21 mouse cellular contexts compared by ENCODE assay signal in genomic region chrX:9240737-9241591, GRCm38 (mm10). TPM values are rescaled to one million over a fixed set of nuclear protein-coding genes. Genes with fewer than 3 reads are reported as not detected.
DNase-seq lines count a peak whose midpoint lies in the region; ATAC-seq and TF ChIP-seq lines count a peak whose summit lies in the region.
"Had no signal": no experiment of that assay in that cellular context is flagged by ENCODE, and none has a peak within 500 bp of the region (broad histone marks: within the 10 kb centered on the region; RNA-seq: fewer than 3 reads in every experiment).

No protein-coding gene starts in this region.

- no peak for ATAC-seq in kidney, embryonic 14.5 days (ENCODE audit: low FRiP score, low TSS enrichment)
- ATAC-seq in activated CD4-positive, CD25-positive, alpha-beta regulatory T cell, adult 4 months: no peak

- H3K9ac ChIP-seq in kidney, embryonic 14.5 days (ENCODE audit: low read depth, low read length): no peak overlapping the region
- H3K9ac ChIP-seq: embryonic facial prominence, embryonic 12.5 days; heart, embryonic 15.5 days; liver, embryonic 13.5 days had no signal

- no peak overlapping the region for H3K4me3 ChIP-seq in kidney, adult 2 months (ENCODE audit: insufficient read depth, low read depth, low read length)
- H3K4me3 ChIP-seq in kidney, embryonic 14.5 days (ENCODE audit: low read length): no peak overlapping the region
- H3K4me3 ChIP-seq in gastrocnemius, adult 2 months: no peak overlapping the region
- H3K4me3 ChIP-seq: embryonic facial prominence, embryonic 12.5 days; heart, embryonic 15.5 days; liver, embryonic 13.5 days; myocyte had no signal

- no peak overlapping the region for H3K4me2 ChIP-seq in kidney, embryonic 14.5 days (replicated peaks; ENCODE audit: low read depth, low read length)
- H3K4me2 ChIP-seq: embryonic facial prominence, embryonic 12.5 days; heart, embryonic 15.5 days; liver, embryonic 13.5 days had no signal

- no peak for TF ChIP-seq POLR2A in kidney, adult 2 months (IDR thresholded peaks at IDR 0.05; ENCODE audit: low read depth, low read length)

- intact Hi-C loops in gastrocnemius, adult 2 months (cut with DNase I): no loop called here

- H3K4me1 ChIP-seq in kidney, adult 2 months (ENCODE audit: control insufficient read depth, insufficient read depth, low read length): no peaks in the 10 kb centered on the region
- no peaks in the 10 kb centered on the region for H3K4me1 ChIP-seq in kidney, embryonic 14.5 days (ENCODE audit: control insufficient read depth, insufficient read depth, low read length)
- H3K4me1 ChIP-seq: embryonic facial prominence, embryonic 12.5 days had no signal

- WGBS in kidney, adult 2 months: 62% methylated on average over 5 of the region's 5 CpGs
- 75% methylated on average over 5 of the region's 5 CpGs for WGBS in kidney, embryonic 14.5 days

- H3K27ac ChIP-seq in kidney, adult 2 months (ENCODE audit: insufficient read depth, low read depth, low read length): no peak overlapping the region
- H3K27ac ChIP-seq in kidney, embryonic 14.5 days (ENCODE audit: low read depth, low read length): no peak overlapping the region
- H3K27ac ChIP-seq in gastrocnemius, adult 2 months: no peak overlapping the region
- H3K27ac ChIP-seq: embryonic facial prominence, embryonic 12.5 days; heart, embryonic 15.5 days; liver, embryonic 13.5 days had no signal

- DNase-seq in kidney, adult 2 months: peak; percentile 6
- DNase-seq in Muller cell, postnatal 12 days (ENCODE audit: inconsistent ontology term): peak; percentile 33
- peak; percentile 54 for DNase-seq in cerebellum, adult 11 months
- peak; percentile 53 to 63 for DNase-seq in cerebellum, postnatal 36 days
- DNase-seq in gastrocnemius, adult 2 months: no peak
- DNase-seq in kidney, postnatal 25 days: no peak
- DNase-seq: adrenal gland, adult 8-10 months; left cerebral cortex, postnatal 4 days; liver, embryonic 13.5 days; lung, postnatal 14 days; thymus, postnatal 36 days had no signal

- no peak for TF ChIP-seq CTCF in kidney, adult 2 months (conservative IDR thresholded peaks at IDR 0.05; ENCODE audit: insufficient read depth, insufficient read length, low read depth, low read length)
- no peak for TF ChIP-seq CTCF in gastrocnemius, adult 2 months (IDR thresholded peaks at IDR 0.05)

- H3K9me3 ChIP-seq in kidney, embryonic 14.5 days (ENCODE audit: control insufficient read depth, low read length): no peaks in the 10 kb centered on the region
- H3K9me3 ChIP-seq: embryonic facial prominence, embryonic 12.5 days; heart, embryonic 15.5 days; liver, embryonic 13.5 days had no signal

- H3K27me3 ChIP-seq in kidney, adult 2 months (replicated peaks; ENCODE audit: control insufficient read depth, insufficient read depth, low read length): no peaks in the 10 kb centered on the region
- H3K27me3 ChIP-seq in kidney, embryonic 14.5 days (ENCODE audit: control insufficient read depth, insufficient read depth, low read length): no peaks in the 10 kb centered on the region
- H3K27me3 ChIP-seq: CH12.LX; embryonic facial prominence, embryonic 12.5 days; heart, embryonic 15.5 days; liver, embryonic 13.5 days had no signal

- H3K36me3 ChIP-seq in kidney, adult 2 months (ENCODE audit: control insufficient read depth, insufficient read depth, low read length): no peaks in the 10 kb centered on the region
- H3K36me3 ChIP-seq in kidney, embryonic 14.5 days (ENCODE audit: control insufficient read depth, insufficient read depth, low read length): no peaks in the 10 kb centered on the region
- H3K36me3 ChIP-seq: embryonic facial prominence, embryonic 12.5 days; heart, embryonic 15.5 days; liver, embryonic 13.5 days had no signal

RNA-seq across cellular contexts. Expression of gene Gm14862, which starts 15.7 kb away (rescaled TPM):
- polyA plus RNA-seq in kidney, adult 2 months (2012; rRNA removed): not detected in 2 replicates
- not detected in 2 replicates for polyA plus RNA-seq in kidney, embryonic 14.5 days (2014; fragmentation: Nextera tagmentation; extraction: Ambion mirVana)
- not detected for total RNA-seq in gastrocnemius, adult 2 months (2021)
- under 1 TPM in 1 of 2 experiments, not detected in 1; 0.45 TPM for polyA plus RNA-seq in activated CD4-positive, CD25-positive, alpha-beta regulatory T cell, adult 4 months (2017; shearing (Covaris generic))
- total RNA-seq: adrenal gland, adult 8-10 months; CH12.LX; layer of hippocampus, postnatal 25 days; left cerebral cortex, postnatal 4 days had no signal
- polyA plus RNA-seq: gonadal fat pad, adult 2 months; heart, embryonic 15.5 days; kidney, embryonic 16.5 days; myocyte; stomach, embryonic 14.5 days had no signal

RNA-seq across cellular contexts. Expression of gene Xk, which starts 31.6 kb away (rescaled TPM):
- polyA plus RNA-seq in kidney, adult 2 months (2012; rRNA removed): 0.28 and 0.37 TPM in 2 replicates
- polyA plus RNA-seq in kidney, embryonic 14.5 days (2014; fragmentation: Nextera tagmentation; extraction: Ambion mirVana): 1.1 and 2.0 TPM in 2 replicates
- total RNA-seq in gastrocnemius, adult 2 months (2021): 1 to 10 TPM; 4.3 to 6.4 TPM
- 1 to 10 TPM; 1.0 to 1.1 TPM for polyA plus RNA-seq in activated CD4-positive, CD25-positive, alpha-beta regulatory T cell, adult 4 months (2017; shearing (Covaris generic))

RNA-seq across cellular contexts. Expression of gene Lancl3, which starts 41.3 kb away (rescaled TPM):
- polyA plus RNA-seq in kidney, adult 2 months (2012; rRNA removed): 0.50 and 0.72 TPM in 2 replicates
- polyA plus RNA-seq in kidney, embryonic 14.5 days (2014; fragmentation: Nextera tagmentation; extraction: Ambion mirVana): 0.59 and 0.77 TPM in 2 replicates
- total RNA-seq in gastrocnemius, adult 2 months (2021): under 1 TPM; 0.13 to 0.73 TPM
- polyA plus RNA-seq in activated CD4-positive, CD25-positive, alpha-beta regulatory T cell, adult 4 months (2017; shearing (Covaris generic)): 1 to 10 TPM in 1 of 2 experiments, under 1 TPM in 1; 0.74 to 1.8 TPM
- total RNA-seq: CH12.LX had no signal

RNA-seq across cellular contexts. Expression of gene H2al1m, which starts 42.6 kb away (rescaled TPM):
- not detected in 2 replicates for polyA plus RNA-seq in kidney, adult 2 months (2012; rRNA removed)
- polyA plus RNA-seq in kidney, embryonic 14.5 days (2014; fragmentation: Nextera tagmentation; extraction: Ambion mirVana): not detected in 2 replicates
- not detected for total RNA-seq in gastrocnemius, adult 2 months (2021)
- polyA plus RNA-seq in activated CD4-positive, CD25-positive, alpha-beta regulatory T cell, adult 4 months (2017; shearing (Covaris generic)): under 1 TPM in 1 of 2 experiments, not detected in 1; 0.89 TPM
- total RNA-seq: adrenal gland, adult 8-10 months; CH12.LX had no signal
- polyA plus RNA-seq: embryonic facial prominence, embryonic 12.5 days; kidney, embryonic 16.5 days; myocyte had no signal

Comparison
In these comparisons a context has a peak if more than half of its experiments do, and no peak if none do; other contexts are left out.
1. DNase-seq: peak in kidney, adult 2 months (single experiment), Muller cell, postnatal 12 days (single experiment), cerebellum, adult 11 months (single experiment) and cerebellum, postnatal 36 days (2 of 2); none in gastrocnemius, adult 2 months (single experiment) and kidney, postnatal 25 days (0 of 2).